Mouse (Mus musculus) layer of hippocampus, postnatal 36 days (tissue): ENCODE results near the gene Ccl3. TPM values are rescaled to one million over a fixed set of nuclear protein-coding genes. Genes with fewer than 3 reads are reported as not detected.

Source experiments
- DNase-seq, 2 experiments: peaks; one replicate each; pipeline ENCODE4 v3.0.0; 2022
- total RNA-seq, 2 experiments: library from RNA; stranded (reverse); gene quantifications; 2 replicates each; pipeline ENCODE4 v1.2.3; 2021

Ccl3 gene
- total RNA-seq, 2 experiments from 2014 or later, result not detected

DNA sequence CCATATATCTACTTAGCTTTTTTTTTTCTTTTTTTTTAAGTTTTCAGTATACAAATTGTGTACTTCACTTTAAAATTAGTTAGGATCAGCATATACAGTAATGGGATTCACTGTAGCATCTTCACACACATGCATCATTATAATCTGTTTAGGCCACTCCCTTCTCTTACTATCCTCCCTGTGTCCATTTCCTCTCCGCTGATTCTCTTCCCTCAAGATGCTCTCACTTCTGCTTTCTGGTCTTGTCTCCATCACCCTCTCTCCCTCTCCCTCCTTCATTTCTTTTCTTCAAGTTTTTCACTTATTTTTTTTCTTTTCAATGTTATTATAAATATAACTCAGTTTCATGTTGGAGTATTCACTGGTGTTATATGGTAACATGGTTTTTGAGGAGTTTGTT lies 30.1 kb downstream of the Ccl3 start:
- no peak for DNase-seq

- DNase-seq, result no peak
Observed at GRCm38 (mm10) chr11:83618238-83618637, 30.9 kb downstream of the Ccl3 start.

- DNase-seq, result no peak
Observed at GRCm38 (mm10) chr11:83616586-83616985, 32.6 kb downstream of the Ccl3 start.

DNA sequence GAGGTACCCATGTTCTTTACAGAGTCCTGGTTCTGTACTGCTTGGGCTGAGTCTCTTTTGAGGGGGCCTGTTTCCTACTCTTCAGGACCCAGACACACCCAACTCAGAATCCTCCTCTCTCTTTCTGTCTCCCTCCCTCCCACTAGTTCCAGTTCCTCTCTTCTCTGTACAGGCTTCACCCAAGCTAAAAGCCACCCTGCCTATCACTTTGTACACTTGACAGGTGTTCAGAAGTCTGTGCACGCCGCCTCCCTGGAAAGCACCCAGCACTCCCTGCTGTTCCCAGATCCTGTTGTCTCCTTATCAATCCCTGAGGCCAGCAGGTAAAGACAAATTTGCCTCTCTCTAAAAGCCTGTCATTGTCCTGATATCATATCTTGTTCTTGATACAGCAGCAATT lies 38.3 kb downstream of the Ccl3 start:
- DNase-seq, result no peak

DNA sequence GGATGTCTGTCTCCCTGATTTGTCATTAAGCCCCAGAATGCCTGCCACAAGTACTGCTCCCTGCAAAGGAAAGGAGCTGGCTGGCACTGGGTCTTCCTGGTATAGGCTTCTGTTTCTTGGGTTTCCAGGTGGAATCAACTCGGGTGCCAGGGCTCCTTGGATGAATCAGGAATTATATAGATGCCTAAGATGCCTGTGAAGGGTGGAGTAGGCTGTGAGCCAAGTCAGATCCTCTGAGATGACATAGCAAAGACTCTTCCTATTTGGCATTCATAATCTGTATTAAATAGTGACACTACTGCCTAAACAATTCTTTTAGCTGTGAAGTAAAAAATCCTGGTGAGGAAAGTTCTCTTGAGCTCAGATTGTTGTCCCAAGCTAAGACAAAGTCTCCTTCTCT lies 42.8 kb downstream of the Ccl3 start:
- DNase-seq, result no peak

DNA sequence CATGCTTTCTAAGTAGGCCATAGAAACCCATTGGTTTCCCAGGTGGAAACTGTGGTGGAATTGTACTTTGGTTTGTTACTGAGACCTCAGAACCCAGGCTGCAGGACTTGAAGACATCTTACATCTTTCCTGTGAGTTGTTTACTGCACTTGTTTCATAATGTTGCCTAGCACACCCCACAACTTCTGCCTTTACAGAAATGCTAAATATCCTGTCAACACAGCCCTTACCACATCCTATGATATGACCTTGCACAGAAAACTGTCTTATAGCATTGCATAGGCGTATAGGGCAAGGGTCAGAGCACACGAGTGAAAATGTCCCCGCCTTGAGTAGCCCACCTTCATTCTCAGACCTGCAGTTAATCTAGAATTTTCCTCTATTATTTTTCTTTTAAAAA lies 43.6 kb downstream of the Ccl3 start:
- DNase-seq, result no peak

DNA sequence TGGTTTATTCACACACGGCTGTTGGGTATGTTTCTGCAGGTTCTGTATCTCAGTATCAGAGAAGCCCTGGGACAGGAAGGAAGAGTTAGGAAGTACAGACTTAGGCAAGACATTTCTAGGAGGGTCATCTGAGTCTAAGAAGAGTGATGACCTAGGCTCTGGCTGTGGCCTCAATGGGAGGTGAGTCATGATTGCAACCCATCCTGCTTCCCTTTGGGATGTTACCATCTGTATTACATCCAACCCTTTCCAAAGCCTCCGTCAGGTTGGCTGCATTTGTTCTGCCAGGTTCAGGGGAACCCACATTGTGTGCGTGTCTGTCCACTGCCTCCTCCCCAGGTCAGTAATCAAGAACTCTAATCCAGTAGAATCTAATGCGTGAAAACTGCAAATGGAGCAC lies 44.5 kb downstream of the Ccl3 start:
- no peak for DNase-seq

- no peak for DNase-seq
Observed at GRCm38 (mm10) chr11:83603399-83603798, 45.8 kb downstream of the Ccl3 start.

DNA sequence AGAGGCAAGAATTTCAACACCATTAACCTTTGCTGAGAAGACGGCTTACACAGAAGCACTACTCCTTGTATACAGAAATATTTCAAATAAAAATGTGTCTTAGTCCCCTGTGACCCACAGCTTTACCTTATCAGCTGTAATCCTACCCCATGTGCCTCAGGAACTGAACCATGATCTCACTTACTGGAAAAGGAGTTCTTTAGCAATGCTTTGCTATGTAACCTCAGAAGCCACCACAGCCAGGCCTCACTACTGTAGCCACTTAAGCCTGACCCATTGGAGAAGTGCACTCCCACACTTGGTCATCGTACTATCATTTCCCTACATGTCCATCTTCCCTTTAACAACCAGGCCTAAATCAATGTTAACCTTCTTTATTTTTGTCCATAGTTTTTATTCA lies 48.6 kb downstream of the Ccl3 start:
- no peak for DNase-seq

GRCm38 (mm10) chr11:83598991-83599390 lies 50.2 kb downstream of the Ccl3 start:
- DNase-seq, result no peak

GRCm38 (mm10) chr11:83598207-83598837 lies 50.8 kb downstream of the Ccl3 start:
- no peak for DNase-seq

Other genes starting within 250 kb of the Ccl3 start
- gene Rasl10b, start 240.2 kb downstream of the Ccl3 start, total RNA-seq, result 100 to 1,000 TPM; 223 to 227 TPM
- under 1 TPM; 0.12 to 0.15 TPM for gene Gas2l2, start 219.9 kb downstream of the Ccl3 start, total RNA-seq
- gene 1700020L24Rik, start 211.7 kb downstream of the Ccl3 start, total RNA-seq, result not detected
- 1 to 10 TPM; 2.9 to 4.0 TPM for gene Mmp28, start 186.3 kb downstream of the Ccl3 start, total RNA-seq
- gene Taf15, start 176.3 kb downstream of the Ccl3 start, total RNA-seq, result 10 to 100 TPM; 75.0 to 77.4 TPM
- gene Heatr9, start 127.2 kb downstream of the Ccl3 start, total RNA-seq, result not detected
- gene Ccl5, start 118.8 kb downstream of the Ccl3 start, total RNA-seq, result not detected
- gene Ccl9, start 70.7 kb downstream of the Ccl3 start, total RNA-seq, result 1 to 10 TPM; 4.6 to 5.2 TPM
- 1 to 10 TPM in 1 of 2 experiments, under 1 TPM in 1; 0.82 to 2.0 TPM for gene Ccl6, start 56.3 kb downstream of the Ccl3 start, total RNA-seq
- gene Rpl9-ps1, start 3.7 kb downstream of the Ccl3 start, total RNA-seq, result not detected
- not detected for gene Ccl4, start 13.2 kb upstream of the Ccl3 start, total RNA-seq
- under 1 TPM in 1 of 2 experiments, not detected in 1; 0.81 TPM for gene Wfdc17, start 54.6 kb upstream of the Ccl3 start, total RNA-seq
- gene Wfdc18, start 59.7 kb upstream of the Ccl3 start, total RNA-seq, result not detected
- gene Wfdc21, start 97.6 kb upstream of the Ccl3 start, total RNA-seq, result not detected
- gene Heatr6, start 104.3 kb upstream of the Ccl3 start, total RNA-seq, result 10 to 100 TPM; 15.8 to 17.7 TPM
- under 1 TPM in 1 of 2 experiments, not detected in 1; 0.52 TPM for gene Hnf1b, start 200.7 kb upstream of the Ccl3 start, total RNA-seq